Mouse (Mus musculus) mammary gland, adult 2 months (tissue): ENCODE measurements around the gene Atp6v0d1. TPM values are rescaled to one million over a fixed set of nuclear protein-coding genes. Genes with fewer than 3 reads are reported as not detected.

Source experiments
- polyA plus RNA-seq: library from polyadenylated mRNA; depleted of rRNA; stranded (reverse); fragments of >200 nt; gene quantifications from 2 replicates; pipeline ENCODE4 v1.2.3, GENCODE M21; 2012; ENCODE audit warnings: low replicate concordance; rRNA removed

Atp6v0d1 gene
- 97.3 and 171 TPM in 2 replicates for polyA plus RNA-seq

DNA sequence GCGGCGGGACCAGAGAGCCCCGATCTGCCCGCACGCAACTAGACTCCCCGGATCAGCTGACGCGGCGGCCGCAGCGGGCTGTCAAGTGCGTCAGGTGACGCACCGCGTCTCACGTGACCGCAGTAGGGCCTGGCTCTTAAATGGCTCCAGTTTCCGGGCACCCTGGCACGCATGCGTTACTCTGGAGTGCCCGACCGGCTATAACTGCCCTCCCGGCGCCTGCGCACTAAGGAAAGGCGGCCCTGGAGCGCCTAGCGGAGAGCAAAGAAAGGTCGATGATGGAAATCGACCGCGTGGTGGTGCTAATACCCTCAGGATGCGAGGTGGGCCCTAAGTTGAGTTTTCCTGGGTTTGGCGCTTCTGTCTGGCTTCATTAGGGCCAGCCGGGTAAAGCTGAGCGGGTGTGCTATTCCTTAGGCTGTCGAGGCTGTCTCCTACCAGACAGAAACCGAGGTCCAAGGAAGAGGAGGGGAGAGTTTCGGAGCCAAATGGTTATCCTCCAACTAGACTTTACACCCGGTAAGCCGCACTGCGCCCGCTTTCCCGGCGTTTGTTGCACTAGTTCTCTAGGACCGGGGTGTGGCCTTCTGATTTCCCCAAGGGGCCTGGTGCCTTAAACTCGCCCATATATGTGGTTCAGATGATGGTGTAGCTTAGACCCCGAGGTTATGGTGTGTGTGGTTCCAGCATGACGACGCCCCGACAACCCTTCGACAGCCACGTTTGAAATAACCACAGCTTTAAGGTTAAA is at the start of gene Atp6v0d1:
Atp6v0d1 (minus strand) TSS at position 96 of the 751 bp plus-strand sequence.

GRCm38 (mm10) chr8:105604804-105605381 is 39.0 kb upstream of the Atp6v0d1 start, which contains the start of gene Ripor1:
Gene Ripor1, plus strand, starts transcription at chr8:105605255.

DNA sequence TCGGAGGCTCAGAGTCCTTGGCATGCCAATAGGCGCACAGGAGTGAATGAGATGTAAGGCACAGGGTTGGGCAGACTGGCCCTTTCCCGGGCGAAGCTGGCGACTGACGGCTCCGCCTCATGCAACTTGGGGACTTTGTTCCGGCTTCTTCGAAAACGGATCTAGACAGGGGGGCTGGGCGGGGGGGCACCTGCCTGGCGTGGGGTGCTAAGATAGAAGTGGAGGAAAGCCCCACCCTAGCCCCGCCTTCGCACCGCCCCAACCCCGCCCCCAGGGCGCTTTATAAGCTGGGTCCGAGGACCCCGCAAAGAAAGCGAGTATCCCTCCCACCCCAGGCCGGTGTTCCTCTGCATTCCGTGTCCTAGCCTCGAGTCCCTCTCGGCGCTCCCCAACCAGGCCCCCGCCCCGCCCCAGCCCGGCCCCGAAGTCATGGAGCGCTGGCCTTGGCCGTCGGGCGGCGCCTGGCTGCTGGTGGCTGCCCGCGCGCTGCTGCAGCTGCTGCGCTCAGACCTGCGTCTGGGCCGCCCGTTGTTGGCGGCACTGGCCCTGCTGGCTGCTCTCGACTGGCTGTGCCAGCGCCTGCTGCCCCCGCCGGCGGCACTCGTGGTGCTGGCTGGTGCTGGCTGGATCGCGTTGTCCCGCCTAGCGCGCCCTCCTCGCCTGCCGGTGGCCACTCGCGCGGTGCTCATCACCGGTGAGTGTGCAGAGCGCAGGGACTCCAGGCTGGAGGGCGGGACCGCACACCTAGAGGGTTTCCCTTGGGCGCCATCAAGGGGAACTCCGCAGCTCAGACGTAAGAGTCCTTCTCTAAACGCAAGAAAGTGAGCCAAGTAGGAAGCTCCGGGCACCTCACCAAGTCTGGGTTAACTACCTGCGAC is 47.2 kb downstream of the Atp6v0d1 start, which contains the start of gene Hsd11b2:
Hsd11b2 (plus strand) TSS at position 320 of the 878 bp plus-strand sequence.

GRCm38 (mm10) chr8:105496439-105497180 is 69.2 kb downstream of the Atp6v0d1 start, which contains the start of gene Zdhhc1:
Gene Zdhhc1, minus strand, starts transcription at chr8:105496902.

Other genes starting within 250 kb of the Atp6v0d1 start
- gene Lrrc29, start 239.8 kb downstream of the Atp6v0d1 start, polyA plus RNA-seq = 9.4 and 10.4 TPM in 2 replicates
- gene Tmem208, start 239.7 kb downstream of the Atp6v0d1 start, polyA plus RNA-seq = 90.7 and 97.1 TPM in 2 replicates
- gene Fhod1, start 218.1 kb downstream of the Atp6v0d1 start, polyA plus RNA-seq = 32.0 and 32.7 TPM in 2 replicates
- gene Slc9a5, start 217.2 kb downstream of the Atp6v0d1 start, polyA plus RNA-seq = 5.3 TPM in 2 replicates
- 0.96 and 1.4 TPM in 2 replicates for gene Plekhg4, start 192.8 kb downstream of the Atp6v0d1 start, polyA plus RNA-seq
- 0.22 and 0.29 TPM in 2 replicates for gene Kctd19, start 152.5 kb downstream of the Atp6v0d1 start, polyA plus RNA-seq
- gene Lrrc36, start 152.5 kb downstream of the Atp6v0d1 start, polyA plus RNA-seq = 1.2 and 2.4 TPM in 2 replicates
- gene Tppp3, start 94.5 kb downstream of the Atp6v0d1 start, polyA plus RNA-seq = 150 and 216 TPM in 2 replicates
- gene Zdhhc1, start 69.1 kb downstream of the Atp6v0d1 start, polyA plus RNA-seq = 57.4 and 64.6 TPM in 2 replicates
- gene Hsd11b2, start 47.3 kb downstream of the Atp6v0d1 start, polyA plus RNA-seq = 0.89 and 1.1 TPM in 2 replicates
- gene Ripor1, start 39.2 kb upstream of the Atp6v0d1 start, polyA plus RNA-seq = 27.0 and 36.9 TPM in 2 replicates
- 11.3 and 19.0 TPM in 2 replicates for gene Ctcf, start 70.5 kb upstream of the Atp6v0d1 start, polyA plus RNA-seq
- gene Agrp, start 71.3 kb upstream of the Atp6v0d1 start, polyA plus RNA-seq = 0.39 TPM in 1 of 2 replicates, not detected in the other
- 13.1 and 40.2 TPM in 2 replicates for gene Carmil2, start 120.2 kb upstream of the Atp6v0d1 start, polyA plus RNA-seq
- 55.9 TPM in 2 replicates for gene Acd, start 135.1 kb upstream of the Atp6v0d1 start, polyA plus RNA-seq
- gene Pard6a, start 135.1 kb upstream of the Atp6v0d1 start, polyA plus RNA-seq = 19.0 and 20.4 TPM in 2 replicates
- 0.12 TPM in 1 of 2 replicates, not detected in the other for gene 4933405L10Rik, start 141.6 kb upstream of the Atp6v0d1 start, polyA plus RNA-seq
- gene Enkd1, start 142.2 kb upstream of the Atp6v0d1 start, polyA plus RNA-seq = 5.1 and 10.4 TPM in 2 replicates
- gene Gfod2, start 192.6 kb upstream of the Atp6v0d1 start, polyA plus RNA-seq = 7.4 and 11.3 TPM in 2 replicates